9 mouse cellular contexts compared by ENCODE assay signal in the genomic region with DNA sequence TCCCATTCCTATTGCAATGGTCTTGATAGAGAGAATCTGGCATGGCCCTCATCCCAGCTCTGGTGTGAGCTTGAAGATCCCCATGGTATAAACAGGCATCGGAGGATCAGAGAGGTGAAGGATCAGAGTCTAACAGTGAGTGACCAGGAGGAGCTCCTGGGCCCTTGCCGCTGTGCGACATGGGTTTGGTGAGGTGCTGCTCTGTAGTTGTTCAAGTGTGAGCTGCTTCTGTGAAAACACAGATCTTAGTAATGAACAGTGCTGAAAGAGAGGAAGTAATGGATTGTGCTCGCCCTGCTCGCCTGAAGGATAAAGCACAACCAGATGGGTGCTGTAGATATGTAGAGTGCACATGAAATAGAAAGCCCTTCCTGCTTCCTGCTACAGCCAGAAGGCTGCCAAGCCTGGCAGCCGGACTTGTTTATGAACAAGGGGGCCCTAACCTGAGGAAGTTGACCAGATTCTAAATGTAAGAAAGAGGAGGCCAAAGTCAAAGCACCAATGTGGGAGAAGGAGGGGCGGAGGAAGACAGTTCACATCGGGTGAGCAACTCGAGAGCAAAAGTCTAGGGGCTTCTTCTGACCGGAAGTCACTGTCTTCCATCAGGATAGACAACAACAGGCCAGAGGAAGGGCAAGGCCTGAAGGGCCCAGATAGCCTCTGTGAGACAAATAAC.
DNase-seq lines count a peak whose midpoint lies in the region; ATAC-seq and TF ChIP-seq lines count a peak whose summit lies in the region.
"Had no signal": no experiment of that assay in that cellular context is flagged by ENCODE, and none has a peak within 500 bp of the region (broad histone marks: within the 10 kb centered on the region; RNA-seq: fewer than 3 reads in every experiment).

No protein-coding gene starts in this region.

- DNase-seq in adrenal gland, postnatal 36 days: peak; percentile 33 to 52
- peak; percentile 54 for DNase-seq in embryonic facial prominence, embryonic 14.5 days (ENCODE audit: low spot score)
- DNase-seq in lung, adult 2 months: no peak
- no peak for DNase-seq in cerebellum, postnatal 36 days
- DNase-seq in left cerebral cortex, adult 2 months (ENCODE audit: extremely low spot score in 1 of 2, low spot score in 2 of 2): no peak
- DNase-seq in thymus, postnatal 0 days (ENCODE audit: low spot score): no peak
- no peak for DNase-seq in cerebellum, postnatal 10 days

- H3K4me1 ChIP-seq in embryonic facial prominence, embryonic 14.5 days (ENCODE audit: control insufficient read depth, insufficient read depth, low read length): peaks cover 11% of the 10 kb centered on the region; the same call in 1 of the 2 replicates
- peaks cover 7% of the 10 kb centered on the region for H3K4me1 ChIP-seq in intestine, postnatal 0 days (replicated peaks; ENCODE audit: control insufficient read depth, insufficient read depth, low read length)
- H3K4me1 ChIP-seq in lung, adult 2 months (ENCODE audit: control insufficient read depth, insufficient read depth, low read length): peaks cover 28% of the 10 kb centered on the region
- H3K4me1 ChIP-seq: neural tube, embryonic 12.5 days had no signal

- H3K36me3 ChIP-seq in embryonic facial prominence, embryonic 14.5 days (ENCODE audit: control insufficient read depth, insufficient read depth, low read length): peaks cover 83% of the 10 kb centered on the region
- H3K36me3 ChIP-seq in intestine, postnatal 0 days (ENCODE audit: control insufficient read depth, insufficient read depth): peaks cover 40% of the 10 kb centered on the region

- no peak for ATAC-seq in embryonic facial prominence, embryonic 14.5 days (ENCODE audit: low read depth)
- ATAC-seq in intestine, postnatal 0 days: no peak

- intact Hi-C loops in left cerebral cortex, adult 2 months (cut with DNase I): no loop called here

- H3K4me2 ChIP-seq in embryonic facial prominence, embryonic 14.5 days (ENCODE audit: low read depth, low read length): no peak overlapping the region
- no peak overlapping the region for H3K4me2 ChIP-seq in intestine, postnatal 0 days (replicated peaks; ENCODE audit: low read depth)
- H3K4me2 ChIP-seq: neural tube, embryonic 12.5 days had no signal

- no peak for TF ChIP-seq POLR2A in lung, adult 2 months (IDR thresholded peaks at IDR 0.05; ENCODE audit: borderline replicate concordance, extremely low read depth, low read depth, low read length)

- 69% methylated on average over 10 of the region's 10 CpGs for WGBS in embryonic facial prominence, embryonic 14.5 days
- 48% methylated on average over 10 of the region's 10 CpGs for WGBS in intestine, postnatal 0 days
- WGBS in lung, adult 2 months: 30% methylated on average over 10 of the region's 10 CpGs

- H3K4me3 ChIP-seq in embryonic facial prominence, embryonic 14.5 days (ENCODE audit: low read depth, low read length): no peak overlapping the region
- H3K4me3 ChIP-seq in intestine, postnatal 0 days (ENCODE audit: low read depth, low read length): no peak overlapping the region
- peak overlapping the region; percentile 25 for H3K4me3 ChIP-seq in lung, adult 2 months (replicated peaks; ENCODE audit: extremely low read depth, low read depth, low read length)
- no peak overlapping the region for H3K4me3 ChIP-seq in left cerebral cortex, adult 2 months
- H3K4me3 ChIP-seq: neural tube, embryonic 12.5 days had no signal

- H3K9ac ChIP-seq in embryonic facial prominence, embryonic 14.5 days (ENCODE audit: low read depth, low read length): no peak overlapping the region
- peak overlapping the region; percentile 11; the same call in 1 of the 2 replicates for H3K9ac ChIP-seq in intestine, postnatal 0 days (ENCODE audit: low read depth, low read length)
- H3K9ac ChIP-seq: neural tube, embryonic 12.5 days had no signal

- H3K27ac ChIP-seq in embryonic facial prominence, embryonic 14.5 days (replicated peaks; ENCODE audit: low read depth, low read length): peak overlapping the region; percentile 25; the same call in 1 of the 2 replicates
- H3K27ac ChIP-seq in intestine, postnatal 0 days (ENCODE audit: low read depth, low read length): peak overlapping the region; percentile 58
- H3K27ac ChIP-seq in left cerebral cortex, adult 2 months: no peak overlapping the region
- H3K27ac ChIP-seq: neural tube, embryonic 12.5 days had no signal

- no peaks in the 10 kb centered on the region for H3K27me3 ChIP-seq in embryonic facial prominence, embryonic 14.5 days (replicated peaks; ENCODE audit: control insufficient read depth, insufficient read depth, low read length)
- no peaks in the 10 kb centered on the region for H3K27me3 ChIP-seq in intestine, postnatal 0 days (replicated peaks; ENCODE audit: control insufficient read depth, insufficient read depth, low read length)
- H3K27me3 ChIP-seq: neural tube, embryonic 12.5 days had no signal

- no peak for TF ChIP-seq CTCF in intestine, postnatal 0 days (IDR thresholded peaks at IDR 0.05; ENCODE audit: low read depth)
- TF ChIP-seq CTCF in lung, adult 2 months (IDR thresholded peaks at IDR 0.05; ENCODE audit: insufficient read depth, low read length): no peak
- no peak for TF ChIP-seq CTCF in left cerebral cortex, adult 2 months (IDR thresholded peaks at IDR 0.05)

- H3K9me3 ChIP-seq in embryonic facial prominence, embryonic 14.5 days (ENCODE audit: control insufficient read depth, low read length): no peaks in the 10 kb centered on the region
- H3K9me3 ChIP-seq in intestine, postnatal 0 days (ENCODE audit: control insufficient read depth): no peaks in the 10 kb centered on the region
- H3K9me3 ChIP-seq: neural tube, embryonic 12.5 days had no signal

Comparison
In these comparisons a context has a peak if more than half of its experiments do, and no peak if none do; other contexts are left out.
1. DNase-seq: peak in adrenal gland, postnatal 36 days (2 of 2) and embryonic facial prominence, embryonic 14.5 days (single experiment); none in lung, adult 2 months (single experiment), cerebellum, postnatal 36 days (0 of 2), left cerebral cortex, adult 2 months (0 of 2), thymus, postnatal 0 days (single experiment) and cerebellum, postnatal 10 days (0 of 2).